Mouse (Mus musculus) heart, embryonic 13.5 days (tissue): Measurements from ENCODE around the gene Slc38a4. TPM values are rescaled to one million over a fixed set of nuclear protein-coding genes. Genes with fewer than 3 reads are reported as not detected.

Experiments used
- ATAC-seq: fragments of 200-750 bp; cut with Nextera tagmentation; 2 replicates; pipeline ENCODE4 v1.8.0; 2017; ENCODE audit warnings: moderate TSS enrichment; ENCODE audit not compliant: insufficient number of reproducible peaks, low FRiP score, low TSS enrichment; ENCODE audit errors: extremely low read depth
- H3K27ac ChIP-seq: fragments of 300-500 bp; sonication (generic); replicated peaks from 2 replicates; pipeline ENCODE4 v1.5.1; 2015; ENCODE audit warnings: moderate library complexity, mild to moderate bottlenecking, inconsistent platforms
- H3K27me3 ChIP-seq: fragments of 300-500 bp; sonication (generic); replicated peaks from 2 replicates; pipeline ENCODE4 v1.6.1; 2015; ENCODE audit warnings: mild to moderate bottlenecking, inconsistent platforms
- H3K36me3 ChIP-seq: fragments of 300-500 bp; sonication (generic); 2 replicates; pipeline ENCODE4 v1.6.1; 2015; ENCODE audit warnings: mild to moderate bottlenecking, inconsistent platforms
- H3K4me1 ChIP-seq: fragments of 300-500 bp; sonication (generic); 2 replicates; pipeline ENCODE4 v1.6.1; 2015; ENCODE audit warnings: inconsistent platforms
- H3K4me2 ChIP-seq: fragments of 300-500 bp; sonication (generic); 2 replicates; pipeline ENCODE4 v1.6.1; 2015; ENCODE audit warnings: inconsistent platforms, mild to moderate bottlenecking, moderate library complexity
- H3K4me3 ChIP-seq: fragments of 300-500 bp; sonication (generic); 2 replicates; pipeline ENCODE4 v1.5.1; 2015; ENCODE audit warnings: moderate library complexity, mild to moderate bottlenecking, inconsistent platforms
- H3K9ac ChIP-seq: fragments of 300-500 bp; sonication (generic); 2 replicates; pipeline ENCODE4 v1.6.1; 2015; ENCODE audit warnings: inconsistent platforms, mild to moderate bottlenecking, moderate library complexity
- H3K9me3 ChIP-seq: fragments of 300-500 bp; sonication (generic); 2 replicates; pipeline ENCODE4 v1.6.1; 2016; ENCODE audit warnings: inconsistent platforms
- WGBS: fragments of 180-500 bp; shearing (Covaris S2); methylation state at CpG from one replicate; pipeline ENCODE4 v1.1.7; 2015; ENCODE audit warnings: mixed read lengths; 5-methylcytosine and 5-hydroxymethylcytosine counted together
- polyA plus RNA-seq: library from polyadenylated mRNA; unstranded; fragments of >200 nt; fragmentation: Nextera tagmentation; extraction: Ambion mirVana; gene quantifications from 2 replicates; pipeline ENCODE4 v1.2.1, GENCODE M21; 2015

The Slc38a4 gene
- 110 and 111 TPM in 2 replicates for polyA plus RNA-seq

DNA sequence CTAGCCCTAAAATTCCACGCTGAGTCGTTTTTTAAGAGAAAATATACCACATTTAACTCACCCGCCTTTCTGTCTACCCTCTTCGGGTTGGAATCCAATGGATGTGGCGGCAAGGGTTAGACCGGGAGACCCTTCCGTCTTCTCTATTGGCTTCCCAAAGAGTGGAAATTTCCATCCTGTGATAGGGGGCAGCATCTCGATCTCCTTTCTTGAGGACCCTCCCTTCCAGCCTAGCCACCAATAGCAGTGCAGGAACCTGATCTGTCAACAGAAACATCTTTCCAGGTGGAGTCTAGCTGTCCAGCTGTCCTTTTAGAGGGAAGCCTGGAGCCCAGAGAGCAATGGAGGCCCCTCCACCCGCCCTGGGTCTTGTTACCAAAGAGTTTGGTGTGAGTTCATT is at the start of gene Slc38a4:
Gene Slc38a4 (minus strand): TSS at position 163 of the 400 bp plus-strand sequence.
- Histone ChIP-seq H3K27me3 (no peaks in the 10 kb centered on the region), H3K9ac (peak within 1 kb of the TSS; percentile 93), H3K9me3 (peaks cover 21% of the 10 kb centered on the region), H3K36me3 (no peaks in the 10 kb centered on the region), H3K4me1 (peaks cover 24% of the 10 kb centered on the region), H3K4me2 (peak within 1 kb of the TSS; percentile 68), H3K4me3 (peak within 1 kb of the TSS; percentile 69), H3K27ac (peak within 1 kb of the TSS; percentile 91)
- 55% methylated on average over 9 of the region's 9 CpGs for WGBS
- ATAC-seq, result 0 out of 2 replicates have a peak, but pooled peaks have one; percentile 27

DNA sequence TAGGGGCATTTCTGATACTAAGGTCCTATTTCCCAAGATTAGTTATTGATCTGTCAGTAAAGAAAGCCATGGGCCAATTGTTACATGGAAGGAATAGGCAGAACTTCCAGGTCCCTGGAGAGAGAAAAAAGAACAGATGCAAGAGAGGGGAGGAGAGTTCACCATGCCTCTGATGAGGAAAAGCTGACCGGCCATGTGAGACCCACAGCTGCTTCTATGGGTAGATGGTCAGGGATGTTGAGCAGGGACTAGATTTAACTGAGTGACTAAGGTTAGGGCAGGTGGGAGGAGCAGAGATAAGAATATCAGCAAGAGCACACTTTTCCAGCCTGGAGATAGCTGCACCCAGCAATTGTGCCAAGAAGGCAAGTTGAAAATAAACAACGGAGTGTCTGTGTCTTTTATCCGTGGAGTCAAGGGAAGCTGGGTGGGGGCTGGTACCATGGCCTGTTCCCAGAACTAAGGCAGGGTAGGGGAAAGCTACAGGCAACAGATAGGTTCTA is 49.2 kb upstream of the Slc38a4 start:
- H3K27me3 ChIP-seq, result no peaks in the 10 kb centered on the region
- H3K9me3 ChIP-seq, result no peaks in the 10 kb centered on the region
- peak overlapping the region; percentile 57 for H3K27ac ChIP-seq
- no peak overlapping the region for H3K4me3 ChIP-seq
- no peaks in the 10 kb centered on the region for H3K36me3 ChIP-seq
- no peak overlapping the region for H3K4me2 ChIP-seq
- H3K9ac ChIP-seq, result no peak overlapping the region
- no peak for ATAC-seq
- H3K4me1 ChIP-seq, result peaks cover 65% of the 10 kb centered on the region
- WGBS, result 18% methylated on average over 3 of the region's 3 CpGs

DNA sequence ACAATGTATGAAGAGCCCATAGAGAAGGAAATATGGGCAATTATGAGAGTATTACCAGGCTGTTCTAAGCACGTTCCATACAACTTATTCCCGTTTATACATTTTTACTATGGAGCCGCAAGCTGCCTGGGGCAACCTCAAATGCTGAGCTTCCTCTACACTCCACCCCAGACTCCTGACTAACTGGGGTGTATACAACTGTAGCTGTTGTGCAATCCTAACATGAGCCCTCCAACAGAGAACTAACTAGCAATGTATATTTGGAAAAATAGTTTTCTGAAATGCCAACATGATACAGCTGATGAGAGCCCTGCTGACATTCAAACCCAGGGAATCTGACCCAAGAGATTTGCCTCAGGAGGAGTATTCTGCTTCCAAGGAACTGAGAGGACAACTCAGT is 48.3 kb upstream of the Slc38a4 start:
- H3K27ac ChIP-seq, result peak overlapping the region; percentile 57
- ATAC-seq, result no peak

DNA sequence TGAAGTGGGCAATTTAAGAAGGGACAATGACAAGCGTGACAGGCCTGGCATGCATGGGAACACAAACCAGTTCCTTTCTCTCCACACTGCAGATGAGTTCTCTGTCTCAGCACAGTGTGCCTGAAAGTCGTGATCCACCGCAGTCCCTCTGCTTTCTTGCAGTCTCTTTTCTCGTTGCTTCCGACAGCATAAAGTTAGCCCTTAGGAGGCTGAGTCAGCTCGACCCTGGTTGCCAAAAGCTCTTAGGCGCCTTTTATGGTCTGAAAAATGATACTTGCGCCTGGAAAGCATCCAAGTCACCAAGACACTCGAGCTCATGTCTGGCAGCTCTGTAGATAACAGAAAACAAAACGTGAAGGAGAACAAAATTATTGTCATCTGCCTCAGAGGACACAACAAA is 47.1 kb upstream of the Slc38a4 start:
- Histone ChIP-seq H3K27me3 (no peaks in the 10 kb centered on the region), H3K4me3 (0 out of 2 replicates have a peak overlapping the region, but pooled peaks have one; percentile 0), H3K27ac (peak overlapping the region; percentile 95), H3K36me3 (no peaks in the 10 kb centered on the region), H3K9ac (peak overlapping the region; percentile 30; the same call in 1 of the 2 replicates), H3K4me1 (peaks cover 59% of the 10 kb centered on the region), H3K4me2 (peak overlapping the region; percentile 29), H3K9me3 (no peaks in the 10 kb centered on the region)
- WGBS, result 12% methylated on average over 10 of the region's 10 CpGs
- ATAC-seq, result peak; percentile 30; the same call in 1 of the 2 replicates

More for the DNA sequence above, 48.3 kb upstream of the Slc38a4 start:
- Histone ChIP-seq H3K36me3 (no peaks in the 10 kb centered on the region), H3K4me3 (no peak overlapping the region), H3K4me2 (no peak overlapping the region), H3K4me1 (peaks cover 65% of the 10 kb centered on the region), H3K9ac (no peak overlapping the region), H3K27me3 (no peaks in the 10 kb centered on the region), H3K9me3 (no peaks in the 10 kb centered on the region)
- WGBS, result 87% methylated on average over 3 of the region's 3 CpGs

DNA sequence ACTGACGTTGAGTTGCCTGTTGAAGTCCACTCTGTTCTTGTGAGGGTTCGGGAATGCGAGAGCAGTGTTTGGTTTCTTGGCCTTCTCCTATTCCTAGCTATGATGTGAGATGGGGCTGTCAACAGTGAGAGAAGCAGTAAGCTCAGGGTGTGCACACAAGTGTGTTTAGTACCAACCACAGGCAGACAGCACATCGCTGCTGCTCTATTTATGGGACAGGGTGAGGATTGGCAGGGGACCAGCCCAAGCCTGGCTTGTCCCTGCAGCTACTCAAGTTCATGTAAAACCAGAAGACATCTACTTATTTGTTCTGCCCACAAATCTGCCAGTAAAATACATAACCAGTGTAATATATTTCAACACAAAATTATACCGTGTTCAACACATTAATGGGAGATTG is 46.4 kb upstream of the Slc38a4 start:
- Histone ChIP-seq H3K9me3 (no peaks in the 10 kb centered on the region), H3K4me2 (peak overlapping the region; percentile 29), H3K9ac (no peak overlapping the region; the same call in 1 of the 2 replicates), H3K27ac (peak overlapping the region; percentile 95), H3K36me3 (no peaks in the 10 kb centered on the region), H3K4me1 (peaks cover 55% of the 10 kb centered on the region), H3K27me3 (no peaks in the 10 kb centered on the region), H3K4me3 (no peak overlapping the region)
- ATAC-seq, result peak; percentile 67; the same call in 1 of the 2 replicates
- 47% methylated on average over 5 of the region's 5 CpGs for WGBS

DNA sequence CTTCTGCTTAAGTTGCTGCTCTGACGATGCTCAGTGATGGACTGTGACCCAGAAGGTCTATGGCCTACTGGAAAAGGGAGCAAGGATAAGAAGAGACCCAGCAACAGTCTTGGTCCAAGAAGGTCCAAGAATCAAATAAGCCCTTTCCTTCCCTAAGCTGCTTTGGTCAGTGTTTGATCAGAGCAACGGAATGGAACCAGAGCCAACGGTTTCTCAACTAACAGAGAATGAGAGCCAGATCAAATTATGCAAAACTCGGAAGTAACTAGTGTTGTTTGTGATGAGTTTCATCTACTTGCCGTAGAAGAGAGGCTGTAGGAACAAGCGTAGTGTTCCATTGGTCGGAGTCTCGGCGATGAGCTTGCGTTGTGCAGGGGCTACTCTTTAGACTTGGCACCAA is 43.3 kb upstream of the Slc38a4 start:
- H3K4me2 ChIP-seq, result no peak overlapping the region
- no peaks in the 10 kb centered on the region for H3K27me3 ChIP-seq
- no peak for ATAC-seq
- no peak overlapping the region for H3K9ac ChIP-seq
- 91% methylated on average over 10 of the region's 10 CpGs for WGBS
- peaks cover 4% of the 10 kb centered on the region; the same call in 1 of the 2 replicates for H3K9me3 ChIP-seq
- peaks cover 35% of the 10 kb centered on the region for H3K4me1 ChIP-seq
- no peak overlapping the region for H3K4me3 ChIP-seq
- H3K27ac ChIP-seq, result no peak overlapping the region
- H3K36me3 ChIP-seq, result no peaks in the 10 kb centered on the region

DNA sequence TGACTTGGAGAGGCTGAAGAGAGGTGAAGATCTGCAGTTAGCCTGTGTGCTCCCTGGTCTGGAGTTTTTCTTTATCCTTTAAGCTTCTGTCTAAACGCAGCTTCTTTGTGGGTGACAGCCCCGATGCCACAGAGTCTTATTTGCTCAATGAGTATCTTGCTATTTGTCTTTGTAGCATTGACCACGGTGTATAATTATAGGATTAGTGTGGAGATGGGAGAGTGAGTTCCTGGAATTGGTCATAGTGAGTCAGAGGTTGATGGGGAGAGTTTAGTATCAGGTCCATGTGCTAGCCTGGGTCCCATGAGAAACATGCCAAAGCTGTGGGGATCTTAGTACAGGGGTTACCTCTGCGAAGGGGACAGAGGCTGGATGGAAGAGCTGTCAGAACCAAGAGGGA is 41.8 kb upstream of the Slc38a4 start:
- no peak for ATAC-seq
- H3K4me3 ChIP-seq, result no peak overlapping the region

DNA sequence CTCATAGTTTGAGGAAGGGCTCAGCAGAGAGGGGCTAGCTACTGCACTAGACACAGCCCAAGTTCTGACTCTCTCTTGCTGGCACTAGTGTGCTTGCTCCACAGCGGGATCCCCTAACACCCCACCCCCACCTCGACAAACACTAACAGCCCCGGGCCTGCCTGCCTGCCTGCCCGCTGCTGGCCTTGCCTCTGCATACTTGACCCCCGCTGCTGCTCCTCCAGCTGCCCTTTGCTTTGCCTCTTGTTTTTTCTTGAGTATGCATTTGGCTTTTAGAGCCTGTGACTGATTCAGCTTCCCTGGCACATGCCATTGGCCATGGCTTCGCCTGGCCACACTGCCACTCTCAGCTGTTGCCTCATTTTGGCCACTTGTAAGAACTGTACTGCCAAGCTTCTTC is 33.8 kb upstream of the Slc38a4 start:
- Histone ChIP-seq H3K9ac (peak overlapping the region; percentile 52; the same call in 1 of the 2 replicates), H3K4me2 (peak overlapping the region; percentile 39)

More for the DNA sequence above, 41.8 kb upstream of the Slc38a4 start:
- H3K27me3 ChIP-seq, result no peaks in the 10 kb centered on the region
- H3K4me1 ChIP-seq, result peaks cover 25% of the 10 kb centered on the region
- 87% methylated on average over 4 of the region's 4 CpGs for WGBS
- peaks cover 4% of the 10 kb centered on the region; the same call in 1 of the 2 replicates for H3K9me3 ChIP-seq
- H3K36me3 ChIP-seq, result no peaks in the 10 kb centered on the region
- H3K4me2 ChIP-seq, result no peak overlapping the region
- H3K9ac ChIP-seq, result no peak overlapping the region
- H3K27ac ChIP-seq, result no peak overlapping the region

DNA sequence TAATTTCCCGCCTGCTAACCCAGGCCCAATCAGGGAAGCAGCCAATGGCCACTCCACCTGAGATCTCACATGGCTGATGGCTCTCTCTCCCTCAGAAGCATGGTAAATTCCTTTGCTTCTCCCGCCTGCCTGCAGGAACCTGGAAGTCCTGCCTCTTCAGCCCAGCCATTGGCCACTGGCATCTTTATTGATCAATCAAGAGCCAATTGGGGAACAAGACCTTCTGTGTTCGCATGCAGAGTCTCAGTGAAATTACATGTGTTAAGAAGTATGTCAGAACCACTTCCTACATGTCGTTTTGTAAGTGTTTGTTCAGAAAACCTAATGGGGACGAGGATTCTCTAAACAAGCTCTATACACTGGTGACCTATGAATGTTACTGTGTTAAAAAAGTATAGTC is 30.1 kb upstream of the Slc38a4 start:
- Histone ChIP-seq H3K36me3 (no peaks in the 10 kb centered on the region), H3K4me1 (peaks cover 8% of the 10 kb centered on the region), H3K4me3 (no peak overlapping the region), H3K27ac (no peak overlapping the region), H3K9ac (no peak overlapping the region), H3K9me3 (no peaks in the 10 kb centered on the region), H3K4me2 (peak overlapping the region; percentile 32), H3K27me3 (no peaks in the 10 kb centered on the region)
- 27% methylated on average over 5 of the region's 5 CpGs for WGBS
- ATAC-seq, result no peak

More for the DNA sequence above, 33.8 kb upstream of the Slc38a4 start:
- no peaks in the 10 kb centered on the region for H3K36me3 ChIP-seq
- H3K27me3 ChIP-seq, result no peaks in the 10 kb centered on the region
- H3K27ac ChIP-seq, result 0 out of 2 replicates have a peak overlapping the region, but pooled peaks have one; percentile 24
- no peak for ATAC-seq
- H3K9me3 ChIP-seq, result peaks cover 3% of the 10 kb centered on the region; the same call in 1 of the 2 replicates
- H3K4me1 ChIP-seq, result peaks cover 16% of the 10 kb centered on the region
- H3K4me3 ChIP-seq, result no peak overlapping the region
- 16% methylated on average over 6 of the region's 6 CpGs for WGBS

DNA sequence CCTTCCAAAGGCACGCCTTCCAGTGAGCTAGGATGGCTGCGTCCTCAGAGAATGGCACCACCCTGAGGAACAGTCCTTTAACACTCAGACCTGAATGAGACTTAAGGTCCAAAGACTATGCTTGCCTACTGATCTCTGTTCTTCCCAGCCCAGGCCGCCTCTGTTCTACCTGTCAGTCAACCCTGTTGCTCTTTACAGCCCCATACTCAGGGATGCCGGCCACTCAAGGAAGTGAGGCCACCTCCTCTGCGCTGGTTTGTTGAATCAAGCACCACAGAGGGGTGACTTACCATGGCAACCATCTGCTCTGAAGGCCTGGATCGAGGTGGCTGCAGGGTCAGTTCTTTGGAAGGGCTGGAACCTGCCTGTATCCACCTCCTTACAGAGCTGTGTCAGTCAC is 21.9 kb upstream of the Slc38a4 start:
- no peak overlapping the region for H3K27ac ChIP-seq
- H3K36me3 ChIP-seq, result no peaks in the 10 kb centered on the region
- H3K27me3 ChIP-seq, result no peaks in the 10 kb centered on the region
- no peak overlapping the region for H3K9ac ChIP-seq
- 80% methylated on average over 6 of the region's 6 CpGs for WGBS
- no peak overlapping the region for H3K4me2 ChIP-seq
- no peak overlapping the region for H3K4me3 ChIP-seq
- H3K9me3 ChIP-seq, result no peaks in the 10 kb centered on the region
- no peak for ATAC-seq
- H3K4me1 ChIP-seq, result peaks cover 21% of the 10 kb centered on the region

DNA sequence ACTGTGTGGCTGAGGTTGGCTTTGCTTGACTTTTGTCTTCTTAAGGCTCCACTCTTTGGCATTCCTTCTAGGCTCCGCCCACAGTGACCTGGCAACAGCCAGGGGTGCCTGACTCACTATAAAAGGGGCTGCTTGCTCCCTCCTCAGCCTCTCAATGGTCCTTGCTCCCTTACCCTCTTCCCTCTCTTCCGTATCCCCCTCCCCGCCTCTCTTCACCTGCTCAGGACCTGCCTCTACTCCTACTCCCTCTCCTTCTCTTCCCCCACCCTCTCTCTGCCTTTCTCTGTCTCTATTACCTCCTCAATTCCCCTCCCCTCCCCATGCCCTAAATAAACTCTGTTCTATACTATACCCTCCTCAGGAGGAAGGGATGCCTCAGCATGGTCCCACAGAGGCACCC is 20.3 kb upstream of the Slc38a4 start:
- H3K36me3 ChIP-seq, result no peaks in the 10 kb centered on the region
- no peak for ATAC-seq
- no peak overlapping the region for H3K4me3 ChIP-seq
- no peaks in the 10 kb centered on the region for H3K9me3 ChIP-seq
- no peak overlapping the region for H3K27ac ChIP-seq
- no peaks in the 10 kb centered on the region for H3K27me3 ChIP-seq
- H3K4me2 ChIP-seq, result no peak overlapping the region
- WGBS, result 69% methylated on average over 3 of the region's 3 CpGs
- no peak overlapping the region for H3K9ac ChIP-seq
- H3K4me1 ChIP-seq, result peaks cover 24% of the 10 kb centered on the region

DNA sequence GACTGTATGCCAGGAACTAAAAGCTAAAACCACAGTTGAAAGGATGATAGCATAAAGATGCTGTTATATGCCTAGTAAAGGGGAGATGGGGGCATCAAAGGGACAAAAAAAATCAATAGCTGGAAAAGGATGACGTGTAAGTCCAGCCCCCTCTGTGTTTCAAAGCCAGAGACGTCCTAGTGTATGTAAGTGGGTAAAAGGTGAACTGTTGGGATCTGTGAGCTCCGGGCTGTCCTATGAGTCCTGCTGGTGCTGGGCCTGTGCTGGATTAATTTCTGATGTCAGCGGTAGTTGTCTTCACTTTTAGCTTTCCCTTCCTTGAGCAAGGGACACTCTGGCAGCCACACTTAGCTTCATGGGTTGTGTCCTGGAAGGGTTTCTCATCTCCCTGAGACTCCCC is 19.5 kb upstream of the Slc38a4 start:
- no peak overlapping the region for H3K4me2 ChIP-seq
- 51% methylated on average over 4 of the region's 4 CpGs for WGBS
- no peak overlapping the region for H3K27ac ChIP-seq
- H3K4me1 ChIP-seq, result peaks cover 24% of the 10 kb centered on the region
- H3K9ac ChIP-seq, result peak overlapping the region; percentile 11; the same call in 1 of the 2 replicates
- ATAC-seq, result no peak
- no peaks in the 10 kb centered on the region for H3K9me3 ChIP-seq
- H3K36me3 ChIP-seq, result no peaks in the 10 kb centered on the region
- no peak overlapping the region for H3K4me3 ChIP-seq
- no peaks in the 10 kb centered on the region for H3K27me3 ChIP-seq
